Mouse (Mus musculus): Measurements from ENCODE around the gene Hist4h4.

- TF ChIP-seq CTCF (IDR thresholded peaks at IDR 0.05; ENCODE audit: insufficient read depth, low read length): no peak
- TF ChIP-seq POLR2A (IDR thresholded peaks at IDR 0.05; ENCODE audit: borderline replicate concordance, extremely low read depth, low read depth, low read length): peak; percentile 98
These were observed at the start of gene Hist4h4 for GRCm38 (mm10) chr6:136803739-136804633.
